In the genomic region with DNA sequence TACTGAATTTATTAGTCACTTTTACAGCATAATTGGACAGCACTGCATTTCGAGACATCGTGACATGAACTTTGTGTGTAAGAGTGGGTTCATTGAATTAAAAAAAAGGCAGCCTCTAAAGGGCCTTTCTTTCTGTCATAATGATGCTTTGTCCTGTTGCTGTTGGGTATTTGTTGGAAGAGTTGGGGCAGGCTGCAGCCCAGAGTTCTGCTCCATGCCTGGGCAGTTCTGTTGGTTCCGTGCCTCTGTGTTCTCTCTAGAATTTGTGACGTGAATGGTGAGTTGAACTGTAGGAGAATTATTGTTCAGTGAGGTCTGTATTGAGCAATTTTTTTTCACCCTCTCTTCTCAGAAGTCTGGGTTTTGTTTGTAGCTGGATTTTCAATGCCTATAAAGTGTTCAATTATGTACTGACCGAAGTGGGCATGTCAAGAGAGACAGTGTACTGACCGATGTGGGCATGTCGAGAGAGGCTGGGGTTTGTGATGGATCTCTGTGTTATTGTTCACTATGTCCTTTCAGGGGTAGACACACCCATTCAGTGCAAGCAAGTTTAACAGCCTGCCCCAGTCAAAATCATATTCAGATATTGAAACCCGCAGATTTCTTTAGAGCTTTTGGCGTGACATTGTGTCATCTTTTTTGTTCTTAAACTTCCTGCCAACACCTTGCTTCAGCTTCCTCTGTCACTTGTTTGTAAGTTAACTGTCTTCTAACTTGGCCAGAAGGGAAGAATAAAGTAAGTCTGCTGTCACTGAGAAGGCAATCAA, we compare ENCODE assay signal across 12 mouse cellular contexts. TPM values are rescaled to one million over a fixed set of nuclear protein-coding genes. Genes with fewer than 3 reads are reported as not detected.
DNase-seq lines count a peak whose midpoint lies in the region; ATAC-seq and TF ChIP-seq lines count a peak whose summit lies in the region.
"Had no signal": no experiment of that assay in that cellular context is flagged by ENCODE, and none has a peak within 500 bp of the region (broad histone marks: within the 10 kb centered on the region; RNA-seq: fewer than 3 reads in every experiment).

No protein-coding gene starts in this region.

- peak overlapping the region; percentile 3; the same call in 1 of the 2 replicates for H3K9ac ChIP-seq in heart, embryonic 14.5 days (ENCODE audit: low read length)
- no peak overlapping the region for H3K9ac ChIP-seq in midbrain, embryonic 13.5 days (replicated peaks)

- H3K4me1 ChIP-seq in heart, embryonic 14.5 days (ENCODE audit: control insufficient read depth in 2 of 2, insufficient read depth in 2 of 2, low read length in 2 of 2) = peaks cover 31 to 68% of the 10 kb centered on the region in 2 experiments
- no peaks in the 10 kb centered on the region; the same call in 1 of the 2 replicates for H3K4me1 ChIP-seq in midbrain, embryonic 13.5 days (replicated peaks)

- no peak overlapping the region for H3K4me3 ChIP-seq in heart, embryonic 14.5 days (ENCODE audit: control insufficient read depth in 1 of 2, insufficient read depth in 1 of 2, low read depth in 1 of 2, low read length in 2 of 2)
- no peak overlapping the region for H3K4me3 ChIP-seq in midbrain, embryonic 13.5 days (replicated peaks)

- peak overlapping the region; percentile 70 to 85 for H3K27ac ChIP-seq in heart, embryonic 14.5 days (replicated peaks in 1 of 2; ENCODE audit: control insufficient read depth in 1 of 2, insufficient read depth in 1 of 2, low read depth in 2 of 2, low read length in 2 of 2)
- no peak overlapping the region for H3K27ac ChIP-seq in midbrain, embryonic 13.5 days

- 71% methylated on average over 9 of the region's 9 CpGs for WGBS in heart, embryonic 14.5 days
- WGBS in midbrain, embryonic 13.5 days = 73% methylated on average over 9 of the region's 9 CpGs

- TF ChIP-seq CTCF in brain, embryonic 14.5 days (IDR thresholded peaks at IDR 0.05; ENCODE audit: borderline replicate concordance, extremely low read depth, insufficient read depth, insufficient read length) = no peak

- no peaks in the 10 kb centered on the region for H3K27me3 ChIP-seq in heart, embryonic 14.5 days (ENCODE audit: control insufficient read depth, insufficient read depth, low read length)
- H3K27me3 ChIP-seq in midbrain, embryonic 13.5 days = no peaks in the 10 kb centered on the region
- H3K27me3 ChIP-seq: Patski had no signal

- no peak for TF ChIP-seq POLR2A in brain, embryonic 14.5 days (IDR thresholded peaks at IDR 0.05; ENCODE audit: borderline replicate concordance, extremely low read depth, insufficient read depth, insufficient read length, poor library complexity, severe bottlenecking)

- H3K9me3 ChIP-seq in heart, embryonic 14.5 days (ENCODE audit: control insufficient read depth, low read length) = no peaks in the 10 kb centered on the region
- no peaks in the 10 kb centered on the region for H3K9me3 ChIP-seq in midbrain, embryonic 13.5 days

- H3K36me3 ChIP-seq in heart, embryonic 14.5 days (ENCODE audit: control insufficient read depth, insufficient read depth, low read length) = peaks cover 7% of the 10 kb centered on the region
- no peaks in the 10 kb centered on the region for H3K36me3 ChIP-seq in midbrain, embryonic 13.5 days

- ATAC-seq in heart, embryonic 14.5 days (ENCODE audit: insufficient number of reproducible peaks, insufficient read depth, low FRiP score, low read depth) = no peak
- ATAC-seq in CD4-positive, CD25-positive, alpha-beta regulatory T cell, adult 4 months = peak; percentile 36
- ATAC-seq in midbrain, embryonic 13.5 days = no peak
- ATAC-seq: midbrain, embryonic 16.5 days; Patski had no signal

- DNase-seq in heart, adult 18-20 months = no peak
- peak; percentile 22 for DNase-seq in brain, embryonic 14.5 days (ENCODE audit: low read depth)
- DNase-seq in lung, postnatal 36 days = peak; percentile 66
- DNase-seq in urinary bladder, postnatal 36 days (ENCODE audit: low spot score in 2 of 2) = no peak
- DNase-seq in adrenal gland, adult (ENCODE audit: inconsistent age in 2 of 2, low spot score in 1 of 2) = no peak
- DNase-seq: kidney, postnatal 36 days; right cerebral cortex, postnatal 4 days had no signal

- H3K4me2 ChIP-seq in heart, embryonic 14.5 days (ENCODE audit: low read length) = peak overlapping the region; percentile 57
- H3K4me2 ChIP-seq in midbrain, embryonic 13.5 days (replicated peaks) = no peak overlapping the region

RNA-seq across cellular contexts. Expression of gene Add3, which starts 54.7 kb away (rescaled TPM):
- 129 and 134 TPM in 2 replicates for polyA plus RNA-seq in heart, embryonic 14.5 days (2014; fragmentation: Nextera tagmentation; extraction: Ambion mirVana)
- 10 to 100 TPM; 44.3 to 52.5 TPM for total RNA-seq in heart, adult 18-20 months (2021)
- 100 to 1,000 TPM; 128 to 172 TPM for polyA plus RNA-seq in CD4-positive, CD25-positive, alpha-beta regulatory T cell, adult 4 months (2017; shearing (Covaris generic))
- 17.7 and 22.8 TPM in 2 replicates for polyA plus RNA-seq in brain, embryonic 14.5 days (2012; rRNA removed)
- 25.1 and 27.1 TPM in 2 replicates for polyA plus RNA-seq in midbrain, embryonic 13.5 days (2015; fragmentation: Nextera tagmentation; extraction: Ambion mirVana)

Comparison
In these comparisons a context has a peak if more than half of its experiments do, and no peak if none do; other contexts are left out.
1. DNase-seq: peak in brain, embryonic 14.5 days (single experiment) and lung, postnatal 36 days (single experiment); none in heart, adult 18-20 months (0 of 2), urinary bladder, postnatal 36 days (0 of 2) and adrenal gland, adult (0 of 2).